20 mouse cellular contexts compared by ENCODE assay signal in genomic region chr15:40501180-40502125, GRCm38 (mm10).
DNase-seq lines count a peak whose midpoint lies in the region; ATAC-seq and TF ChIP-seq lines count a peak whose summit lies in the region.
"Had no signal": no experiment of that assay in that cellular context is flagged by ENCODE, and none has a peak within 500 bp of the region (broad histone marks: within the 10 kb centered on the region; RNA-seq: fewer than 3 reads in every experiment).

No protein-coding gene starts in this region.

- TF ChIP-seq EP300 in liver, postnatal 0 days (IDR thresholded peaks at IDR 0.05; ENCODE audit: low read depth), result no peak

- H3K4me1 ChIP-seq in liver, postnatal 0 days (ENCODE audit: insufficient read depth), result no peaks in the 10 kb centered on the region
- H3K4me1 ChIP-seq in liver, embryonic 12.5 days, result no peaks in the 10 kb centered on the region
- peaks cover 5% of the 10 kb centered on the region for H3K4me1 ChIP-seq in hindbrain, embryonic 16.5 days (ENCODE audit: control insufficient read depth, insufficient read depth, low read depth, low read length)
- no peaks in the 10 kb centered on the region for H3K4me1 ChIP-seq in intestine, embryonic 16.5 days (ENCODE audit: control insufficient read depth, insufficient read depth, low read length)
- H3K4me1 ChIP-seq: heart, embryonic 15.5 days; limb, embryonic 15.5 days; midbrain, embryonic 12.5 days had no signal

- no peaks in the 10 kb centered on the region for H3K27me3 ChIP-seq in liver, postnatal 0 days (ENCODE audit: insufficient read depth, low read length)
- no peaks in the 10 kb centered on the region for H3K27me3 ChIP-seq in liver, embryonic 12.5 days (replicated peaks)
- no peaks in the 10 kb centered on the region for H3K27me3 ChIP-seq in hindbrain, embryonic 16.5 days (replicated peaks; ENCODE audit: control insufficient read depth, insufficient read depth, low read length)
- no peaks in the 10 kb centered on the region for H3K27me3 ChIP-seq in intestine, embryonic 16.5 days (replicated peaks; ENCODE audit: control insufficient read depth, insufficient read depth, low read length)
- H3K27me3 ChIP-seq: heart, embryonic 15.5 days; limb, embryonic 15.5 days; midbrain, embryonic 12.5 days had no signal

- no peaks in the 10 kb centered on the region for H3K36me3 ChIP-seq in liver, postnatal 0 days (replicated peaks; ENCODE audit: insufficient read depth, low read length)
- no peaks in the 10 kb centered on the region for H3K36me3 ChIP-seq in liver, embryonic 12.5 days
- no peaks in the 10 kb centered on the region for H3K36me3 ChIP-seq in hindbrain, embryonic 16.5 days (ENCODE audit: control insufficient read depth, insufficient read depth, low read length)
- H3K36me3 ChIP-seq in intestine, embryonic 16.5 days (ENCODE audit: control insufficient read depth, insufficient read depth, low read length), result no peaks in the 10 kb centered on the region
- H3K36me3 ChIP-seq: heart, embryonic 15.5 days; limb, embryonic 15.5 days; midbrain, embryonic 12.5 days had no signal

- peak; percentile 4 for DNase-seq in embryo, embryonic 10.5 days (ENCODE audit: low spot score)
- DNase-seq in embryo, embryonic 10 days (ENCODE audit: low spot score), result no peak
- DNase-seq in liver, postnatal 0 days, result no peak
- DNase-seq in Muller cell, postnatal 12 days (ENCODE audit: inconsistent ontology term), result peak; percentile 49
- DNase-seq: adrenal gland, postnatal 25 days; cerebellum, adult 11-12 months; cerebellum, postnatal 25 days; gastrocnemius, postnatal 25 days; kidney, adult 11 months; lung, embryonic 14.5 days; right cerebral cortex, postnatal 25 days had no signal

- no peak overlapping the region for H3K9ac ChIP-seq in liver, postnatal 0 days (replicated peaks)
- no peak overlapping the region for H3K9ac ChIP-seq in liver, embryonic 12.5 days
- no peak overlapping the region for H3K9ac ChIP-seq in hindbrain, embryonic 16.5 days (ENCODE audit: low read depth, low read length)
- no peak overlapping the region for H3K9ac ChIP-seq in intestine, embryonic 16.5 days (ENCODE audit: low read depth, low read length)
- H3K9ac ChIP-seq: heart, embryonic 15.5 days; limb, embryonic 15.5 days; lung, embryonic 14.5 days; midbrain, embryonic 12.5 days had no signal

- 0 out of 2 replicates have a peak overlapping the region, but pooled peaks have one; percentile 7 for H3K4me2 ChIP-seq in liver, postnatal 0 days (ENCODE audit: low read depth, low read length)
- H3K4me2 ChIP-seq in liver, embryonic 12.5 days, result no peak overlapping the region
- H3K4me2 ChIP-seq in hindbrain, embryonic 16.5 days (ENCODE audit: low read length), result no peak overlapping the region
- no peak overlapping the region for H3K4me2 ChIP-seq in intestine, embryonic 16.5 days (ENCODE audit: low read depth, low read length)
- H3K4me2 ChIP-seq: heart, embryonic 15.5 days; limb, embryonic 15.5 days; lung, embryonic 14.5 days; midbrain, embryonic 12.5 days had no signal

- WGBS in liver, postnatal 0 days (ENCODE audit: insufficient replicate concordance), result 66% methylated on average over 11 of the region's 11 CpGs
- 63% methylated on average over 11 of the region's 11 CpGs for WGBS in liver, embryonic 12.5 days (ENCODE audit: insufficient replicate concordance)
- 39% methylated on average over 11 of the region's 11 CpGs for WGBS in hindbrain, embryonic 16.5 days
- 66% methylated on average over 11 of the region's 11 CpGs for WGBS in intestine, embryonic 16.5 days

- H3K9me3 ChIP-seq in liver, postnatal 0 days (ENCODE audit: low read length), result no peaks in the 10 kb centered on the region
- H3K9me3 ChIP-seq in liver, embryonic 12.5 days (replicated peaks), result no peaks in the 10 kb centered on the region
- no peaks in the 10 kb centered on the region for H3K9me3 ChIP-seq in hindbrain, embryonic 16.5 days (ENCODE audit: control insufficient read depth, low read length)
- H3K9me3 ChIP-seq in intestine, embryonic 16.5 days (ENCODE audit: control insufficient read depth, low read length), result no peaks in the 10 kb centered on the region
- H3K9me3 ChIP-seq: heart, embryonic 15.5 days; limb, embryonic 15.5 days; midbrain, embryonic 12.5 days had no signal

- no peak for TF ChIP-seq CTCF in liver, postnatal 0 days (IDR thresholded peaks at IDR 0.05; ENCODE audit: low read depth)

- H3K27ac ChIP-seq in liver, postnatal 0 days (ENCODE audit: low read depth), result no peak overlapping the region
- no peak overlapping the region for H3K27ac ChIP-seq in liver, embryonic 12.5 days
- H3K27ac ChIP-seq in hindbrain, embryonic 16.5 days (ENCODE audit: low read depth, low read length), result no peak overlapping the region
- no peak overlapping the region for H3K27ac ChIP-seq in intestine, embryonic 16.5 days (ENCODE audit: low read length)
- H3K27ac ChIP-seq: heart, embryonic 15.5 days; limb, embryonic 15.5 days; macrophage; midbrain, embryonic 12.5 days had no signal

- no peak overlapping the region for H3K4me3 ChIP-seq in liver, postnatal 0 days (ENCODE audit: low read depth, low read length)
- no peak overlapping the region for H3K4me3 ChIP-seq in liver, embryonic 12.5 days
- H3K4me3 ChIP-seq in hindbrain, embryonic 16.5 days (ENCODE audit: low read length), result no peak overlapping the region
- no peak overlapping the region for H3K4me3 ChIP-seq in intestine, embryonic 16.5 days (ENCODE audit: low read length)
- H3K4me3 ChIP-seq: heart, embryonic 15.5 days; limb, embryonic 15.5 days; midbrain, embryonic 12.5 days had no signal

- ATAC-seq in liver, postnatal 0 days, result no peak
- no peak for ATAC-seq in liver, embryonic 12.5 days
- 0 out of 2 replicates have a peak, but pooled peaks have one; percentile 50 for ATAC-seq in hindbrain, embryonic 16.5 days
- no peak for ATAC-seq in erythroid progenitor cell, adult 5-6 weeks (replicated peaks; ENCODE audit: low FRiP score, poor library complexity, severe bottlenecking)
- no peak for ATAC-seq in intestine, embryonic 16.5 days
- ATAC-seq: forebrain, embryonic 14.5 days had no signal

Comparison
In these comparisons a context has a peak if more than half of its experiments do, and no peak if none do; other contexts are left out.
1. DNase-seq: peak in embryo, embryonic 10.5 days (single experiment) and Muller cell, postnatal 12 days (single experiment); none in embryo, embryonic 10 days (single experiment) and liver, postnatal 0 days (single experiment).